Mouse (Mus musculus) gastrocnemius, postnatal 14 days (tissue): ENCODE results near the gene Prune1. TPM values are rescaled to one million over a fixed set of nuclear protein-coding genes. Genes with fewer than 3 reads are reported as not detected.

ENCODE experiments used
- total RNA-seq, 2 experiments: library from RNA; stranded (reverse); gene quantifications; 2 replicates each; pipeline ENCODE4 v1.2.3; 2021

Prune1 gene
- total RNA-seq, 2 experiments from 2014 or later = 35.3 to 35.6 TPM

Other genes starting within 250 kb of the Prune1 start
- 100 to 1,000 TPM; 155 to 162 TPM for gene Psmd4, start 239.5 kb downstream of the Prune1 start, total RNA-seq
- 10 to 100 TPM; 17.4 to 18.9 TPM for gene Pip5k1a, start 175.1 kb downstream of the Prune1 start, total RNA-seq
- gene Vps72, start 171.1 kb downstream of the Prune1 start, total RNA-seq = 10 to 100 TPM; 29.6 to 41.0 TPM
- gene Tmod4, start 157.6 kb downstream of the Prune1 start, total RNA-seq = 100 to 1,000 TPM; 511 to 517 TPM
- gene Scnm1, start 148.1 kb downstream of the Prune1 start, total RNA-seq = 10 to 100 TPM; 31.8 to 40.5 TPM
- 1 to 10 TPM; 7.4 to 8.4 TPM for gene Lysmd1, start 148.0 kb downstream of the Prune1 start, total RNA-seq
- under 1 TPM; 0.82 to 0.92 TPM for gene Tnfaip8l2, start 139.7 kb downstream of the Prune1 start, total RNA-seq
- 100 to 1,000 TPM in 1 of 2 experiments, 10 to 100 TPM in 1; 97.1 to 106 TPM for gene Sema6c, start 121.6 kb downstream of the Prune1 start, total RNA-seq
- gene Gabpb2, start 64.2 kb downstream of the Prune1 start, total RNA-seq = 1 to 10 TPM; 7.3 to 8.1 TPM
- gene Cdc42se1, start 53.3 kb downstream of the Prune1 start, total RNA-seq = 10 to 100 TPM; 18.8 to 24.5 TPM
- gene Mllt11, start 49.9 kb downstream of the Prune1 start, total RNA-seq = 10 to 100 TPM; 41.2 to 43.5 TPM
- gene Gm128, start 40.5 kb downstream of the Prune1 start, total RNA-seq = under 1 TPM in 1 of 2 experiments, not detected in 1; 0.16 TPM
- gene Bnipl, start 30.9 kb downstream of the Prune1 start, total RNA-seq = not detected
- gene Mindy1, start 731 bp downstream of the Prune1 start, total RNA-seq = 10 to 100 TPM; 19.6 to 22.5 TPM
- gene Anxa9, start 25.1 kb upstream of the Prune1 start, total RNA-seq = under 1 TPM; 0.18 to 0.27 TPM
- gene Cers2, start 32.7 kb upstream of the Prune1 start, total RNA-seq = 10 to 100 TPM; 27.8 to 33.2 TPM
- 10 to 100 TPM; 10.4 to 12.8 TPM for gene Setdb1, start 75.1 kb upstream of the Prune1 start, total RNA-seq
- gene 4930558C23Rik, start 120.8 kb upstream of the Prune1 start, total RNA-seq = not detected
- 10 to 100 TPM; 38.8 to 39.3 TPM for gene Arnt, start 152.3 kb upstream of the Prune1 start, total RNA-seq
- 10 to 100 TPM; 19.3 to 21.5 TPM for gene Ctsk, start 217.2 kb upstream of the Prune1 start, total RNA-seq
- gene Ctss, start 244.7 kb upstream of the Prune1 start, total RNA-seq = 1 to 10 TPM; 3.5 to 3.8 TPM